Mouse (Mus musculus) forebrain, postnatal 0 days (tissue): ENCODE results near the gene Slc6a17. TPM values are rescaled to one million over a fixed set of nuclear protein-coding genes. Genes with fewer than 3 reads are reported as not detected.

Source experiments
- ATAC-seq: fragments of 200-750 bp; cut with Nextera tagmentation; 2 replicates; pipeline ENCODE4 v1.8.0; 2017; ENCODE audit warnings: mild to moderate bottlenecking, moderate library complexity
- DNase-seq: peaks from one replicate; pipeline ENCODE4 v3.0.0-alpha.2; 2015
- H3K27ac ChIP-seq: fragments of 300-500 bp; sonication (generic); 2 replicates; pipeline ENCODE4 v1.5.1; 2014; ENCODE audit warnings: low read depth, mild to moderate bottlenecking, antibody characterized with exemption, low read length, moderate library complexity, mixed read lengths
- H3K27me3 ChIP-seq: fragments of 300-500 bp; sonication (generic); 2 replicates; pipeline ENCODE4 v1.6.1; 2014; ENCODE audit warnings: mild to moderate bottlenecking, low read length, mixed read lengths; ENCODE audit not compliant: insufficient read depth
- H3K36me3 ChIP-seq: fragments of 300-500 bp; sonication (generic); 2 replicates; pipeline ENCODE4 v1.6.1; 2014; ENCODE audit warnings: mild to moderate bottlenecking, moderate library complexity; ENCODE audit not compliant: insufficient read depth
- H3K4me1 ChIP-seq: fragments of 300-500 bp; sonication (generic); 2 replicates; pipeline ENCODE4 v1.6.1; 2014; ENCODE audit warnings: antibody characterized with exemption; ENCODE audit not compliant: insufficient read depth
- H3K4me2 ChIP-seq: fragments of 300-500 bp; sonication (generic); 2 replicates; pipeline ENCODE4 v1.6.1; 2014; ENCODE audit warnings: low read depth, mild to moderate bottlenecking, moderate library complexity
- H3K4me3 ChIP-seq: fragments of 300-500 bp; sonication (generic); 2 replicates; pipeline ENCODE4 v1.5.1; 2014; ENCODE audit warnings: low read depth, low read length, mixed read lengths
- H3K9ac ChIP-seq: fragments of 300-500 bp; sonication (generic); 2 replicates; pipeline ENCODE4 v1.6.1; 2014; ENCODE audit warnings: mild to moderate bottlenecking
- H3K9me3 ChIP-seq: fragments of 300-500 bp; sonication (generic); 2 replicates; pipeline ENCODE4 v1.6.1; 2016; ENCODE audit warnings: low read length
- CTCF ChIP-seq: sonication (generic); IDR thresholded peaks from 2 replicates; pipeline ENCODE4 v1.5.1; 2016; ENCODE audit warnings: antibody characterized with exemption, control low read depth, low read depth
- WGBS: fragments of 180-500 bp; shearing (Covaris S2); extraction: QIAGEN DNeasy Blood & Tissue Kit; methylation state at CpG from one replicate; pipeline ENCODE4 v1.1.7; 2014; 5-methylcytosine and 5-hydroxymethylcytosine counted together
- polyA plus RNA-seq: library from polyadenylated mRNA; unstranded; fragments of >200 nt; fragmentation: Nextera tagmentation; extraction: Ambion mirVana; gene quantifications from 2 replicates; pipeline ENCODE4 v1.2.1, GENCODE M21; 2015
- total RNA-seq: library from RNA; depleted of rRNA; stranded (reverse); fragments of >200 nt; gene quantifications from 2 replicates; pipeline ENCODE4 v1.2.3, GENCODE M21; 2014

The Slc6a17 gene
- total and polyA plus RNA-seq, 2 experiments from 2014 or later, result 22.7 to 61.2 TPM

DNA sequence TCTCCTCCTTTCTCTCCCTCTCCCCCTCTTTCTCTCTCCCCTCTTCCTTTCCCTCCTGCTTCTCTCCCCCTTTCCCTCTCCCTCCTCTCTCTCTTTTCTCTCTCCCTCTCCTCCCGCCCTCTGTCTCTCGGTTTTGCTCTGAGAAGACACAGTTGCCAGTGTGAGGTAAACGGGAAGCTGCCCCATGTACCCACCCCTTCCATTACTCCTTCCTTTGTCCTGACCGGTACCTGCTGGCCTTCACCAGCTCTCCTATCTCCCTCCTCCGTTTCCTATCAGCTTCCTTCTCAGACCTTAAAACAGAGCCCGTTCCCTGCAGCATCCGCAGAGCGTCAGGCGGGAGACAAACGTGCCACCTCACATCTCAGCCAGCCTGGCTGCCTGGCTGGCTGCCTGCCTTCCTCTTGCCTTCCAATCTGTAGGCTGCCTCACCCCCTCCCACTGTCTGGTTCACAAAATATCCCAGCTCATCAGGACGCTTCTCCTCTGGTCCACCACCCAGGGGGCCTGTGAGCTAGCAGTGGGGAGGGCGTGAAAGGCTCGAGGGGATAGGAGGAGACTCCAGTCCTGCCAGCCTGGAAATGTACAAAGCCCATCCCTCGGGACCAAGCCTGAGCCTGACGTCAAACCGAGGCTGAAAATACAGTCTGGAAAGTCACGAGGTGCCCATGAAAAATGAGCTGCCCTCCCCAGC is 19.1 kb upstream of the Slc6a17 start:
- Histone ChIP-seq H3K9me3 (no peaks in the 10 kb centered on the region), H3K4me3 (peak overlapping the region; percentile 18), H3K9ac (peak overlapping the region; percentile 71), H3K27ac (peak overlapping the region; percentile 94), H3K4me1 (peaks cover 10% of the 10 kb centered on the region), H3K4me2 (peak overlapping the region; percentile 53), H3K27me3 (no peaks in the 10 kb centered on the region), H3K36me3 (no peaks in the 10 kb centered on the region)
- WGBS, result under 1% methylated on average over 17 of the region's 17 CpGs
- TF ChIP-seq CTCF, result 0 out of 2 replicates have a peak, but pooled peaks have one; percentile 19
- DNase-seq, result peak; percentile 93
- peak; percentile 93 for ATAC-seq

DNA sequence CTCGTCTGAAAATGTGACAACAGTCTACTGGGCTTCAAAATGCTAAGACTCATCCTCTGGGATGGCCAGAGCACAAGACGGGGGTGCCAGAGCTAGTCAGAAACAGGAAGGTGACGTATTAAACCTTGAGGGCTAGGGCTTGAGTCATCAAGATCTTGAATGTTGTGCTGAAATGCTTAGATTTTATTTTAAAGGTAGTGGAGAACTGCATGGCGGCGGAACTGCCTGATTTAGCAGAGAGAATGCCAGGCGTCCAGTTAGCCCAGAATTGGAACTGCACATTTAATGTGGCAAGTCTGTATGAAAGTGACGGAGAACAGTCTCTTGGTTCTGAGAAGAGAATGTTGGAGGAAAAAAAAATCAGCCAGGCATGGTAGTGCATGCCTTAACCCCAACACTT is 17.1 kb upstream of the Slc6a17 start:
- TF ChIP-seq CTCF, result no peak
- Histone ChIP-seq H3K36me3 (no peaks in the 10 kb centered on the region), H3K4me1 (peaks cover 10% of the 10 kb centered on the region), H3K9ac (no peak overlapping the region), H3K4me3 (no peak overlapping the region), H3K27ac (no peak overlapping the region), H3K27me3 (no peaks in the 10 kb centered on the region), H3K9me3 (no peaks in the 10 kb centered on the region), H3K4me2 (no peak overlapping the region)
- WGBS, result 84% methylated on average over 7 of the region's 7 CpGs
- ATAC-seq, result no peak
- no peak for DNase-seq

DNA sequence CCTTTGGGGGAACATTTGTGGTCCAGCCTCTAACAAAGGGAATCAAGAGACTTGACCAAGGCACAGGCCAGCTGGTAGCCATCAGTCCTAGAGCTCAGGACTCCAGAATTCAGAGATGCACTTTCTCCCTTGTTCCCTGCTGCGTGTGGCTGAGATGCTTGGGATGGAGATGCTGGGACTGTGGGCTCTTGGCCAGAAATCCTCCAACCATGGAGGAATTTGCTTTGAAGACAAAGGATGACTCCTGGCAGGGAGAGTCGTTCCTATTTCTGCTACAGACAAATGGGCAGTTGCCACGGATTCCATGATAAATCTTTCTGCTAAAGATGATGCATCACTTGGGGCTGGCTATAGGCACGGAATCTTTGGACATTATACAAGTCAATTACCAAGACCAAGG is 15.7 kb upstream of the Slc6a17 start:
- Histone ChIP-seq H3K4me2 (no peak overlapping the region), H3K27me3 (no peaks in the 10 kb centered on the region), H3K9ac (no peak overlapping the region), H3K27ac (no peak overlapping the region), H3K4me3 (no peak overlapping the region), H3K36me3 (no peaks in the 10 kb centered on the region), H3K4me1 (peaks cover 18% of the 10 kb centered on the region), H3K9me3 (no peaks in the 10 kb centered on the region)
- DNase-seq (no peak), ATAC-seq (no peak)
- TF ChIP-seq CTCF, result no peak
- 40% methylated on average over 4 of the region's 4 CpGs for WGBS

DNA sequence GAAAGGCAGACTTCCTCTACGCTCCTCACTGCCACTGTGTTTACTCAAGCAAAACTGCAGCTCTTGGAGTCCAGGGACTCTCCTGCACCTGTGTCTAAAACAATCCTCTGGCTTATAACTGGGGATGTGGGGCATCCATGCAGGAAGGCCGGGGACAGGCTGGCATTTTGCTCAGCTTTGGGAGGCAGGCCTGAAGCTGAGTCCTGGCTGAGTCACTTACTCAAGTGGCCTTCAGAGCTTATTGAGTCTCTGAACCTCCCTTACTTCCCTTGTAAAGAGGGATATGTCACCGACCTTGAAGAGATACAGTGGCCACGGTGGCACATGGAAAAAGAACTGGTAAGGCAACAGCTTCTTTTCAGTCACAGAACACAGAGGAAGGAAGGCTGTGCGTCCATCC is 12.8 kb upstream of the Slc6a17 start:
- Histone ChIP-seq H3K9me3 (no peaks in the 10 kb centered on the region), H3K9ac (no peak overlapping the region), H3K27ac (0 out of 2 replicates have a peak overlapping the region, but pooled peaks have one; percentile 10), H3K4me2 (no peak overlapping the region), H3K36me3 (no peaks in the 10 kb centered on the region), H3K4me1 (peaks cover 19% of the 10 kb centered on the region), H3K4me3 (no peak overlapping the region), H3K27me3 (no peaks in the 10 kb centered on the region)
- TF ChIP-seq CTCF, result no peak
- DNase-seq, result no peak
- no peak for ATAC-seq
- WGBS, result 81% methylated on average over 5 of the region's 5 CpGs

DNA sequence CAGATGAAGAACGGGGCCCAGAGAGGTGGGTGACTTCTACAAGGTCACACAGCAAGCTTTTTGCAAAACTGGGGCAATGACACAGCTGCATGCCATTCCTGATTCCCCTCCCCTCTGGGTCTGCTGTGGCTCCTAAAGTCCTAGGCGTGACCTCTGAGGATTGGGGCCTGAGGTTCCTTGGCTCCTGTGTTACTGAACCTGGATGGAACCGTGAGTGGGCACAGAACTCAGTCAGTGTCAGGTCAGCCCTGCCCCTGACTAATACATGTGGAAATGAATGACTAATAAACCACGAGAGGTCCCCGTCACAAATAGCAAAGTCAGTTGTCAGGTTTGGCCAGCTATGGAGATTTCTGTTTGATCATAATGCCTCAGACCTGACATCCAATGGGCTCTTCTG is 11.4 kb upstream of the Slc6a17 start:
- Histone ChIP-seq H3K36me3 (no peaks in the 10 kb centered on the region), H3K4me1 (peaks cover 19% of the 10 kb centered on the region), H3K4me2 (peak overlapping the region; percentile 29; the same call in 1 of the 2 replicates), H3K4me3 (no peak overlapping the region), H3K27me3 (no peaks in the 10 kb centered on the region), H3K9me3 (no peaks in the 10 kb centered on the region), H3K27ac (peak overlapping the region; percentile 85), H3K9ac (no peak overlapping the region)
- WGBS, result 70% methylated on average over 5 of the region's 5 CpGs
- DNase-seq (no peak), ATAC-seq (no peak; the same call in 1 of the 2 replicates)
- no peak; the same call in 1 of the 2 replicates for TF ChIP-seq CTCF

DNA sequence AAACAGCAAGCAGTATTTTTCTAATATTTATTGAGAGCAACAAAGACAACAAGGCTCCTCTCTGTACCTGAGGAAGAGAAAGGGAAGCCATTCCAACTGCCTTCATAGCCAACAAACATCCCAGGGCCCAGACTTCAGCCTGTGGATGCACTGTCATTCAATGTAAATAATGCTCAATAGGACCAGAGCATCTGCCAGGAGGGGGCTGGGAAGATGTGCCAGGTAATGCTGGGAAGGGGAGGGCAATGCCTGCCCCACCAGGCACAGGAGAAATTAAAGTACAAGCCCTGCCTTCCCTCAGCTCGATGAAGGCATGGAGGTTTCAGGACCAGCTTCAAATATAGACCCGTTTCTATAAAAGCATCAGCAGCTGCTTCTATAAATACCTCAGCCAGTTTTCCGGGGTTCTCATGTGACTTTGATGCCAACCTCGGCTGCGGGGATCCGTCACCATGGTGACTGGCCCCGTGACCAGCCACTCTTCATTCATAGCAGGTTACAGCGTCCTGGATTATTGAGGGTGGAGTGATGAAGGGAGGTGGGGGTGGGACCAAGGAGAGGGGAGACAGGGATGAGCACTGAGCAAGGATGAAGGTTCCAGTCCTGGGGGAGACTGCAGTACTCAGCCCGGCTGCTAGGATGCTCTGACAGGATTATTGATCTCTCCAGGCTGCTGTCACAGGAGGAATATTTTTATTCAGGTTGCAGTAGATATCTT is 10.7 kb upstream of the Slc6a17 start:
- 3% methylated on average over 9 of the region's 9 CpGs for WGBS
- peak; percentile 91 for DNase-seq
- 0 out of 2 replicates have a peak overlapping the region, but pooled peaks have one; percentile 1 for H3K4me3 ChIP-seq
- no peaks in the 10 kb centered on the region for H3K9me3 ChIP-seq
- ATAC-seq, result peak; percentile 96
- no peaks in the 10 kb centered on the region for H3K36me3 ChIP-seq
- peak overlapping the region; percentile 29 for H3K4me2 ChIP-seq
- peak overlapping the region; percentile 40 for H3K9ac ChIP-seq
- H3K4me1 ChIP-seq, result peaks cover 19% of the 10 kb centered on the region
- no peaks in the 10 kb centered on the region for H3K27me3 ChIP-seq
- peak; percentile 36 for TF ChIP-seq CTCF
- peak overlapping the region; percentile 85 for H3K27ac ChIP-seq

DNA sequence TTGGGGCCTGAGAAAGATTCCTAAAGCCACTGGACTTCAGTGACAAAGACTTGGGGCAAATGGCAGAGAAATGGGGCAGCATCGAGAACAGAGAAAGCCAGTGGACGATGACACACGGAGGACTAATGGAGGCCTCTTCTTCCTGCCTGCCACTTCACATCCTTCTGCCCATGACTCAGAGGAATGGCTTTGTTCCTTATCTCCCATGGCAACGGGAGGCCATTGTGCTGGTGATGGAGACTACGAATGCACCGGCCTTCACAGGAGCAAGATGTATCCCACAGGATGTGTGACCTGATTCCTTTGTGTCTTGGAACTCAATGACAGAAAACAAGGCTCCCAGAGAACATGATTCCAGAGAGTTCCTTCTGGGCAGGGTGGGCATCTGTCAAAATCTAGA is 6.7 kb upstream of the Slc6a17 start:
- H3K9me3 ChIP-seq, result no peaks in the 10 kb centered on the region
- WGBS, result 44% methylated on average over 6 of the region's 6 CpGs
- no peak overlapping the region for H3K4me3 ChIP-seq
- H3K4me1 ChIP-seq, result peaks cover 19% of the 10 kb centered on the region
- H3K36me3 ChIP-seq, result no peaks in the 10 kb centered on the region
- DNase-seq (no peak), ATAC-seq (no peak)
- H3K27me3 ChIP-seq, result no peaks in the 10 kb centered on the region
- H3K9ac ChIP-seq, result no peak overlapping the region
- TF ChIP-seq CTCF, result no peak
- H3K4me2 ChIP-seq, result no peak overlapping the region
- H3K27ac ChIP-seq, result no peak overlapping the region
